Mouse (Mus musculus) limb, embryonic 15.5 days (tissue): ENCODE data around the gene Vgll1. TPM values are rescaled to one million over a fixed set of nuclear protein-coding genes. Genes with fewer than 3 reads are reported as not detected.

Experiments used
- ATAC-seq: fragments of 200-750 bp; cut with Nextera tagmentation; 2 replicates; pipeline ENCODE4 v1.8.0; 2017; ENCODE audit warnings: low read depth, moderate TSS enrichment; ENCODE audit not compliant: insufficient number of reproducible peaks, low FRiP score, low TSS enrichment
- H3K27ac ChIP-seq: fragments of 300-500 bp; sonication (generic); 2 replicates; pipeline ENCODE4 v1.5.1; 2015; ENCODE audit warnings: moderate library complexity, mild to moderate bottlenecking, inconsistent platforms
- H3K27me3 ChIP-seq: fragments of 300-500 bp; sonication (generic); 2 replicates; pipeline ENCODE4 v1.6.1; 2015; ENCODE audit warnings: inconsistent platforms
- H3K36me3 ChIP-seq: fragments of 300-500 bp; sonication (generic); 2 replicates; pipeline ENCODE4 v1.6.1; 2015; ENCODE audit warnings: inconsistent platforms
- H3K4me1 ChIP-seq: fragments of 300-500 bp; sonication (generic); 2 replicates; pipeline ENCODE4 v1.6.1; 2015; ENCODE audit warnings: inconsistent platforms
- H3K4me2 ChIP-seq: fragments of 300-500 bp; sonication (generic); 2 replicates; pipeline ENCODE4 v1.6.1; 2015; ENCODE audit warnings: mild to moderate bottlenecking, inconsistent platforms
- H3K4me3 ChIP-seq: fragments of 300-500 bp; sonication (generic); 2 replicates; pipeline ENCODE4 v1.5.1; 2015; ENCODE audit warnings: mild to moderate bottlenecking, inconsistent platforms
- H3K9ac ChIP-seq: fragments of 300-500 bp; sonication (generic); 2 replicates; pipeline ENCODE4 v1.6.1; 2015; ENCODE audit warnings: inconsistent platforms
- H3K9me3 ChIP-seq: fragments of 300-500 bp; sonication (generic); 2 replicates; pipeline ENCODE4 v1.6.1; 2016; ENCODE audit warnings: inconsistent platforms
- WGBS: fragments of 180-500 bp; shearing (Covaris S2); methylation state at CpG from one replicate; pipeline ENCODE4 v1.1.7; 2015; 5-methylcytosine and 5-hydroxymethylcytosine counted together
- polyA plus RNA-seq: library from polyadenylated mRNA; unstranded; fragments of >200 nt; fragmentation: Nextera tagmentation; extraction: Ambion mirVana; gene quantifications from 2 replicates; pipeline ENCODE4 v1.2.1, GENCODE M21; 2015

The Vgll1 gene
- polyA plus RNA-seq, 1 experiment from 2014 or later = 0.33 TPM

- H3K9me3 ChIP-seq = no peaks in the 10 kb centered on the region
- no peak overlapping the region for H3K4me2 ChIP-seq
- no peak for ATAC-seq
- H3K4me1 ChIP-seq = no peaks in the 10 kb centered on the region
- H3K27ac ChIP-seq = no peak overlapping the region
- H3K4me3 ChIP-seq = no peak overlapping the region
- no peak overlapping the region for H3K9ac ChIP-seq
- H3K36me3 ChIP-seq = no peaks in the 10 kb centered on the region
- H3K27me3 ChIP-seq = no peaks in the 10 kb centered on the region
- WGBS = 46% methylated on average over 1 of the region's 1 CpGs
Observed at GRCm38 (mm10) chrX:57153520-57153919, 65.6 kb downstream of the Vgll1 start.

Other genes starting within 250 kb of the Vgll1 start
- 0.04 TPM in 1 of 2 replicates, not detected in the other for gene Adgrg4, start 217.9 kb upstream of the Vgll1 start, polyA plus RNA-seq
- gene Brs3, start 45.0 kb upstream of the Vgll1 start, polyA plus RNA-seq = not detected in 2 replicates
- gene Htatsf1, start 34.5 kb upstream of the Vgll1 start, polyA plus RNA-seq = 75.4 and 79.5 TPM in 2 replicates
- gene Cd40lg, start 124.0 kb downstream of the Vgll1 start, polyA plus RNA-seq = not detected in 2 replicates